Mouse (Mus musculus) layer of hippocampus, adult 2 months (tissue): ENCODE data around the gene Vps8. TPM values are rescaled to one million over a fixed set of nuclear protein-coding genes. Genes with fewer than 3 reads are reported as not detected.

Source experiments
- DNase-seq, 2 experiments: peaks; one replicate each; pipeline ENCODE4 v3.0.0; 2022; ENCODE audit warnings: low spot score in 2 of 2
- H3K27ac ChIP-seq: fragments of 200-600 bp; 2 replicates; pipeline ENCODE4 v1.8.1; 2022
- H3K4me3 ChIP-seq: fragments of 200-600 bp; 2 replicates; pipeline ENCODE4 v1.8.1; 2022; ENCODE audit warnings: mild to moderate bottlenecking
- CTCF ChIP-seq: fragments of 200-600 bp; conservative IDR thresholded peaks from 2 replicates; pipeline ENCODE4 v1.8.1; 2022; ENCODE audit warnings: antibody characterized with exemption, mild to moderate bottlenecking, moderate library complexity
- total RNA-seq, 2 experiments: library from RNA; stranded (reverse); gene quantifications; 2 replicates each; pipeline ENCODE4 v1.2.3; 2021

Gene Vps8
- total RNA-seq, 2 experiments from 2014 or later, result 55.1 to 55.9 TPM

DNA sequence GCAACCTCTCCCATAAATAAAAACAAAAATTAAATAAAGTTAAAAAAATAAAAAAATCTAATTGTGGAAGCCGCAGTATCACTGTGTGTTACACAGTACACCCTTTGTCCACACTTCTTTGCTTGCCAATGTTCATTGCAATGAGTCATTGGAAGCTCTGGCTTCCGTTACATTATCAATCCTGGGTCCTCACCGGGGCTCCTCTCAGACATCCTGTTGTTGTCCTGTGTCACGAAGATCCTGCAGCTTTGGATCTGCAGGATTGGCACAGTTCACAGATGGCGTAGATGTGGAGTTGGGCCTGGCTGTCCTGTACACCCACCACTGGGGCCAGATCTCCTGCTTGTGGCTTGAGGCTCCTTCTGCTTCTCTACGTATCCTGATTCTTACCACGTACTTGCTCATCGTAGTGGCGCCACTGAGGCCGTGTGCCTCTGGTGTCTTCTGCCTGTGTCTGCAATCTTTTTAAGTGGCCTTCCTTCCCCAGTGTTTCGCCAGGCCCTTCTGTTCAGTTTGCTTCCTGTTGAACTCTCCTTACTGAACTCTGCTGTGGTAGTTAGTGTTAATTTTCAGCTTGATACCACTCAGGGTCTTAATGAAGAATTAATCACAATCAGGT lies 214.4 kb downstream of the Vps8 start:
- no peak for DNase-seq
- TF ChIP-seq CTCF, result no peak

DNA sequence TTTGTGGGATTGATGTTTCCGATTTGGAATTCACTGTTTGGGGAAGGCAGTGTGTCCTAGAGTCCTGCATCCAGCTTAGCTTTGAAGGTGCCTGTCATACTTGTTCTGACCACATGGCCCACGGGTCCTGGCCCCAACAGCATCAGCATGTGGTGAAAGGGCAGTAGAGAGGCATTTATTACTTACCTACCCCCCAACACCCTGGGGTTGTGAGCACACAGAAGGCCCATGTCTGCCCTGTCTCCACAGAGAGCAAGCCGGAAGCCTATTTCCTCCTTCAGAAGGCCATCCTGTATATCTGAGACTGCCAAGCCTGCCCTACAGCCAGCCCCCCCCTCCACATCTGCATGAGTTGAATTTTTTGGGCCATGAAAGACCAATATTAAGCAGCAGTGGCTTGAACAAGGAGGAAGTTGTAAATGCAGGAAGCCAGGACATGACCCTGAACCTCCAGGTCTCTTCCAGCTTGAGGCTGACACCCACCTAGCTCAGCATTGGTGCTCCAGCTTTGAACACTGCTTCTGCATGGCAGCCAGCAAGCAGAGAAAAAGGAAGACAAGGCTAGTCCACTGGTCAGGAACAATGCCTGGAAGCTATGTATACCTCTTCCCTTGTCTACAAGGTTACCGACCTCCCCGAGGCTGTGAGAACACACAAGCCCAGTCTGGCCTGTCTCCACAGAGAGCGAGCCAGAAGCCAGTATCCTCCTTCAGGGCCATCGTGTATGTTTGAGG lies 218.0 kb downstream of the Vps8 start:
- TF ChIP-seq CTCF, result peak; percentile 25; the same call in 1 of the 2 replicates
- peak overlapping the region; percentile 65 for H3K27ac ChIP-seq

More for the DNA sequence above, 214.4 kb downstream of the Vps8 start:
- H3K27ac ChIP-seq, result 0 out of 2 replicates have a peak overlapping the region, but pooled peaks have one; percentile 14
- H3K4me3 ChIP-seq, result no peak overlapping the region

DNA sequence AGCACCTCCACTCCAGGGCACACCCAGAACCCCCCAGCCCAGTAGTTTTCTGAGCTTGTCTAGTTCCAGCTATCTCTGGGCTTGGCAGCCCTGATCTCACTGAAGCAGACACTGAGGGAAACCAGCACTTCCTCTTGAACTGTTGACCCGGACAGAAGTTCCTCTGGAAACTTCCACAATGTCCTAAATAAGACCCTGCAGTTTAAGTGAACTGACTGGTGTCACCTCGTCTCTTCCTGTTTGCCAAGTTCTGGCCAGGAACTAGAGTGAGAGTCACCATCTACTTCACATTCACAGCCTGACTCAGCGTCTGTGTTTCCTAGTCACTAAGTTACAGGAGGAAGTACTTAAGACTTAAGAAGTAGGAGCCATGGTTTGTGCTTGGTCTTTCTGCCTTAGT lies 219.0 kb downstream of the Vps8 start:
- Histone ChIP-seq H3K4me3 (no peak overlapping the region), H3K27ac (peak overlapping the region; percentile 80; the same call in 1 of the 2 replicates)
- no peak for TF ChIP-seq CTCF
- no peak for DNase-seq

More for the DNA sequence above, 218.0 kb downstream of the Vps8 start:
- DNase-seq, result no peak
- no peak overlapping the region for H3K4me3 ChIP-seq

DNA sequence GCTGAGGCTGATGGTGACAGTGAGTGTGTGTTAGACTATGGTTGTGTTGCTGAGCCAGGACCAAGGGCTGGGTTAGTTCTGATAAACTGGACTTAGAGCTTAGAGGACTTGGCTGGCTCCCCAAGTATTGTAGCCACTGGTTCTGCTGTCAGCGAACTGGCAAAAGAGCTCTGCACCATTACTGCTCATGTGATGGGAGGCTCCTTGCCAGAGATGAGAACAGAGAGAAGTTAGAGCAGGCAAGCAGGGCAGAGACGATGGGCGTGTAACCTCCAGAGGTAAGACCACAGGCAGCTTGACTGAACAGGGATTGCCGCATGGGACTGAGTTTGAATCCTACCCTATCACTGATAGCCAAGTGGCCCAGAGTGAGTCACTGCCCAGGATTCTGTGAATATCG lies 220.0 kb downstream of the Vps8 start:
- H3K27ac ChIP-seq, result peak overlapping the region; percentile 80; the same call in 1 of the 2 replicates
- no peak for DNase-seq

DNA sequence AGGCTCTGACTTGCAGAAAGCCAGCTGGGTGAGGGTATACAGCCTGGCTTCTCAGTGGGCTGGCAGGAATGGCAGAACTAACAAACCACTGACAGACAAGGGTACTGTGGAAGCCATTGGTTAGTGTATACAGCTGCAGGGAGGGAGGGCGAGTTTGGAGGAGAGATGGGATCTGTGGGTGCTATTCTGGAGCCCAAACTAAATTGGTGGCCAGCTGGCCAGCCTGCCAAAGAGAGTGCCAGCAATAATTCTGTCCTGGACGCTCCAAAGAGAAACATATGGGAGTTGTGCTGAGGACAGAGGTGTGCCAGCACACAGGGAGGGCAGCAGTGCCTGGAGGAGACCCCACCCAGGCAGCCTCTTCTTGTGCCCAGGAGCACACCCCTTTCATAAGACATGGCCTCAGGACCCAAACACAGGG lies 220.7 kb downstream of the Vps8 start:
- peak overlapping the region; percentile 80 for H3K27ac ChIP-seq
- no peak overlapping the region for H3K4me3 ChIP-seq
- no peak for DNase-seq
- TF ChIP-seq CTCF, result no peak

More for the DNA sequence above, 220.0 kb downstream of the Vps8 start:
- H3K4me3 ChIP-seq, result no peak overlapping the region
- TF ChIP-seq CTCF, result no peak

DNA sequence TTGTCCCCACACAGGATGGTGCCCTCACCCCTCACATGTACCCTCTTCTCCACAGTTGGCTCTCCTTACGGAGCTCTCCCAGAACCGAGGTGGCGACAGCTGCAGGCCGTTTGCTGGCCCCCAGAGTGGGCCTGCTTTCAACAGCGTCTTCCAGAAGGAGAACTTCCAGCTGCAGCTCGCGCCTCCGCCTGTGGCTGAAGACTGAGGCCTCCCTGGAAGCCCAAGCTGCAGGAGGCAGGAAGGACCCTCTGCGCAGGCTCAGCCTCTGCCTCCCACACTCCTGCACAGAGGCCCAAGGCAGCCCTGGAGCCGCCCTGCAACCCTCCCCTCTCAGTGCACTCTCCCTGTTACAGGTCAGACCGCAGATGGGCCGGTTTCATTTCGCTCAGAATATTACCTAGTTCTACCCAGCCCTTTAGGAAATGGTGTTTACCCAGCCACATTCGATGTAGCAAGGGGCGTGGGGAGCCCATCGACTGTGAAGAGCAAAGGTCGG lies 221.2 kb downstream of the Vps8 start:
- peak overlapping the region; percentile 80 for H3K27ac ChIP-seq
- DNase-seq, result no peak
- TF ChIP-seq CTCF, result 0 out of 2 replicates have a peak, but pooled peaks have one; percentile 3
- H3K4me3 ChIP-seq, result no peak overlapping the region

DNA sequence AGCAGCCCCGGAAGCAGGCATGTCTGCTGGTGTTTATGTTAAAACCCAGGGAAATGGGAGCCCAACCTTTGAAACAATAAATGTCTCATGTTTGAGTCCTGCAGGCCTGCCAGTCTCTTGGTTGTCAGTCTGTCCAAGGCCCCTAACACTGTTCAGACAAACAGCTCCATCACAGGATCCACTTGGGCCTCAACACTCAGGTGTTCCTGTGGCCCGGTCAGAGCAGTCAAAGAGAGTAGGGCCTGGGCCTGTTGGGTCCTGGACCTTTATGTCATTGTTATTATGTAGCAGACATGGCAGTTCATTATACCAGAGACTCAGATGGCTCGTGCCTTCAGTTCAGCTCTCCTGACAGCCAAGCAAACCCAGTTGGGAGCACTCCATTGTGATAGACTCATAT lies 221.7 kb downstream of the Vps8 start:
- H3K27ac ChIP-seq, result peak overlapping the region; percentile 80
- no peak for DNase-seq
- TF ChIP-seq CTCF, result no peak
- H3K4me3 ChIP-seq, result no peak overlapping the region

DNA sequence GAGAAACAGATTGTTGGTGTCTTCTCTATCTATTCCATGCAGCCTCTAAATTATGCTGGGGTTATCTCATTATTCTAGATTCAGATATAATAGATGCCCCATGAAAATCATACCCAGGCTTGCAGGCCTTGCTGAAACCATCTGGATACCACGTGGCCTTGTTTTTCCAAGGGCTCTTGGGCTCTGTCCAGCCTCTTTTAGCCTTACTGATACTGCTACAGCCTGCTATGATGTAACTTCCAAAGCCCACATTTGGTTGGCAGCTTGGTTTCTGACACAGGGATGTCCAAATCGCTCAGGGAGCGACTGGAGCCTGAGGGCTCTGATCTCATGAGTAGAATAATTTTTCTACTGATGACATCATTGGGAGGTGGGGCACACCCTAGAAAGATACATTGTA lies 223.0 kb downstream of the Vps8 start:
- Histone ChIP-seq H3K4me3 (no peak overlapping the region), H3K27ac (0 out of 2 replicates have a peak overlapping the region, but pooled peaks have one; percentile 2)
- TF ChIP-seq CTCF, result no peak
- no peak for DNase-seq

DNA sequence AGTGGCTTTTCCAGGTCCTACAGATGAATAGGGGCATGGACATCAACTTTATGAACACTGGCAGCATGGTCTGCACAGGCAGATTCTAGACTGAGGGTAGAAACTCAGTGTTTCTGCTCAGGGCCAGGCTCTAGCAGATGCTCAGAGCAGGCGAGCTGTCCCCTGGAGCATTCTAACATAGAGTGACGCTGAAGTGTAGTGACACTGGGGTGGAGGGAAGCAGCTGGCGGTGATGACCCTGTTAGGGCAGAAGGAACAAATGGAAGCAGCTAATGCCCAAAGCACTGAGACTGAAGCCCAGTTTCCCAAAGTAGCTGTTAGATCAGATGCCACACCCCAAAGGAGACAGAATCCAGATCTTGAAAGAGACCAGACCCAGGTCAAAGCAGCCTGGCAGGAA lies 223.6 kb downstream of the Vps8 start:
- no peak for TF ChIP-seq CTCF
- no peak overlapping the region for H3K4me3 ChIP-seq
- H3K27ac ChIP-seq, result no peak overlapping the region
- no peak for DNase-seq

DNA sequence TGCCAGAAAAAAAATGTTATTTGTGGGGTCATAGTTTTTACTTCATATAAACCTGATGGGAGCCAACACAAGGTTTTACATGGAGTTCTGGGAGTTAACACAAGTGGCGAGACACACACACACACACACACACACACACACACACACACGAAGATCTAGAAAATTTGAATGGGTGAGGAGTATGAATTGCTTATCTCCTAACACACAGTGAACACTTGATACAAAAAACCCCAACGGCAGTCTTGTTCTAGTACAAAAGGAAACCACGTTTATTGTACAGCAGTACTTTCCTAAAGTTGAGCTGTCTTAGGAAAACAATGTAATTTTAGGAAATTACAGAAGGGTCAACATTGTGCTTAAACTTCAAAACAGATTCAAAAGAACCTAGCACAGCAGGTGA lies 225.9 kb downstream of the Vps8 start:
- DNase-seq, result no peak
- Histone ChIP-seq H3K4me3 (no peak overlapping the region), H3K27ac (no peak overlapping the region)
- TF ChIP-seq CTCF, result no peak

DNA sequence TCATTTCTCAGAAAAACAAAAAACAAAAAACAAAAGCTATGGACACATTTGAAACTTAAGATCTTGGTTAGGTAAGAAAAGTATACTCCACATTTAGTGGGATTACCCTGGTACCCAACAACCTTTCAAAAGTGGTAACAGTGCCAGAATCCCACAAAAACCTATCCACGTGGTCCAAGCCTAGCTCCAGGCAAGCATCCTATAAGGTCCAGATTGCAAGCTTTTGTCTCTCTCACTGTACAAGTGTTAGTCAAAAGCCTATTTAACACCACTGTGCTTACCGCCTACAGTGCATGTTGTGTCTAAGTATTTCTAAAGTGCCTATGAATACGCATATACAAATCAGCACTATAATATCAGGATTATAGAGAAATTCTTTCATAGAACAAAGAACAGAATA lies 227.4 kb downstream of the Vps8 start:
- no peak for TF ChIP-seq CTCF
- Histone ChIP-seq H3K27ac (no peak overlapping the region), H3K4me3 (no peak overlapping the region)
- no peak for DNase-seq

DNA sequence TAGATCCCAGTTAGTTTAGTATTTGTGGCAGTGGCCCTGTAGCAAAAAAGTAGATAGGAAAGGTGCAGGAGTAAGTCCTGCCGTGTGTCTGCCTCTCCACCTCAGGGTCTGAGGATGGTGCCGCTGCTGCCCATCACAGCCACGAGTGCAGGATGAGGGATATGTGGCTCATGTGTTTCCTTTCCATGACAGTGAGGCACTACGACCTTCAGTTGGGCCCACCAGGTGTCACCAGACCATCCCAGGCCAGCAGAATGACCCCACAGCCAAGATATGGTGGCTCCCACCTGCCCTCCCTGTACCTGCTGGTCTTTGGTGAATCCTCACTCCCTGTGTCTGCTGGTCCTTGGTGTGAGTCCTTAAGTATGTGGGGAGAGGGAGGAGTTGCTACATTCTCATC lies 228.2 kb downstream of the Vps8 start:
- TF ChIP-seq CTCF, result no peak
- Histone ChIP-seq H3K4me3 (no peak overlapping the region), H3K27ac (no peak overlapping the region)
- DNase-seq, result no peak

DNA sequence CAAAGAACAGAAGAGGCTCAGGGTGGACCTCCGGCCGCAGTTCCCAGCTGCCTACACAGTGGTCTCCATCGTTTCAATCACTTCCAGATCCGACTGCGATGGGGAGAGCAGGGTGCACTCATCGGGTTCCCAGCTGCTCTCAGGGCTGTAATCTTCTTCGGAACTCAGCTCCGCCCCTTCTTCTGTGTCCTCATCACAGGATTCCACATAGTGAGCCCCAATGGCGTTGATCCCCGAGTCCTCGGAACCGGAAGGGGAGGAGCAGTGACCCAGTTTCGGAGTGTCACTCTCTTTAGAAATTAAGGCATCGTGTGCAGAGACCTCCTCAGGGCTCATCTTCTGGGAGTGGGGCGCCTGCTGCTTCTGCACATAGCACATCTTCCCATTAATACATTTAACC lies 230.2 kb downstream of the Vps8 start:
- no peak for DNase-seq
- Histone ChIP-seq H3K27ac (no peak overlapping the region), H3K4me3 (no peak overlapping the region)
- no peak for TF ChIP-seq CTCF
